Mouse (Mus musculus) stomach, postnatal 0 days (tissue): ENCODE results near the gene Rgs10. TPM values are rescaled to one million over a fixed set of nuclear protein-coding genes. Genes with fewer than 3 reads are reported as not detected.
"Not testable (repeated sequence)": the region's sequence is repeated elsewhere in the genome, so short reads cannot be mapped to it uniquely, and the experiment has no call there.

Experiments used
- ATAC-seq: fragments of 200-750 bp; cut with Nextera tagmentation; 2 replicates; pipeline ENCODE4 v1.8.0; 2017; ENCODE audit not compliant: low FRiP score, low TSS enrichment
- DNase-seq: peaks from one replicate; pipeline ENCODE4 v3.0.0-alpha.2; 2016; ENCODE audit warnings: low spot score
- H3K27ac ChIP-seq: fragments of 300-500 bp; sonication (generic); replicated peaks from 2 replicates; pipeline ENCODE4 v1.5.1; 2014; ENCODE audit warnings: mild to moderate bottlenecking, control low read depth
- H3K27me3 ChIP-seq: fragments of 300-500 bp; sonication (generic); 2 replicates; pipeline ENCODE4 v1.6.1; 2014; ENCODE audit warnings: low read length; ENCODE audit not compliant: control insufficient read depth, insufficient read depth
- H3K36me3 ChIP-seq: fragments of 300-500 bp; sonication (generic); 2 replicates; pipeline ENCODE4 v1.6.1; 2014; ENCODE audit warnings: low read length, mixed read lengths; ENCODE audit not compliant: control insufficient read depth, insufficient read depth
- H3K4me1 ChIP-seq: fragments of 300-500 bp; sonication (generic); replicated peaks from 2 replicates; pipeline ENCODE4 v1.6.1; 2014; ENCODE audit warnings: antibody characterized with exemption; ENCODE audit not compliant: control insufficient read depth, insufficient read depth
- H3K4me2 ChIP-seq: fragments of 300-500 bp; sonication (generic); replicated peaks from 2 replicates; pipeline ENCODE4 v1.6.1; 2014; ENCODE audit warnings: low read depth, mild to moderate bottlenecking, control low read depth, moderate library complexity
- H3K4me3 ChIP-seq: fragments of 300-500 bp; sonication (generic); 2 replicates; pipeline ENCODE4 v1.5.1; 2014; ENCODE audit warnings: low read depth, low read length, control low read depth
- H3K9ac ChIP-seq: fragments of 300-500 bp; sonication (generic); 2 replicates; pipeline ENCODE4 v1.6.1; 2014; ENCODE audit warnings: mild to moderate bottlenecking, low read length, control low read depth, mixed read lengths
- H3K9me3 ChIP-seq: fragments of 300-500 bp; sonication (generic); 2 replicates; pipeline ENCODE4 v1.6.1; 2016; ENCODE audit warnings: low read length; ENCODE audit not compliant: control insufficient read depth
- CTCF ChIP-seq: IDR thresholded peaks from 2 replicates; pipeline ENCODE4 v1.5.1; 2016; ENCODE audit warnings: antibody characterized with exemption, low read depth, mild to moderate bottlenecking, moderate library complexity
- EP300 ChIP-seq: optimal IDR thresholded peaks from 2 replicates; pipeline ENCODE3; 2016; ENCODE audit warnings: antibody characterized with exemption
- WGBS: fragments of 180-500 bp; shearing (Covaris S2); extraction: QIAGEN DNeasy Blood & Tissue Kit; methylation state at CpG from one replicate; pipeline ENCODE4 v1.1.7; 2014; 5-methylcytosine and 5-hydroxymethylcytosine counted together
- polyA plus RNA-seq: library from polyadenylated mRNA; unstranded; fragments of >200 nt; fragmentation: Nextera tagmentation; extraction: Ambion mirVana; gene quantifications from 2 replicates; pipeline ENCODE4 v1.2.1, GENCODE M21; 2015

Rgs10 gene
- polyA plus RNA-seq, 1 experiment from 2014 or later: 24.5 TPM

- no peak overlapping the region for H3K27ac ChIP-seq
- ATAC-seq (peak; percentile 54; the same call in 1 of the 2 replicates), DNase-seq (no peak)
- H3K4me1 ChIP-seq: no peaks in the 10 kb centered on the region
- no peaks in the 10 kb centered on the region for H3K27me3 ChIP-seq
- H3K9ac ChIP-seq: no peak overlapping the region
- H3K4me3 ChIP-seq: no peak overlapping the region
- H3K9me3 ChIP-seq: no peaks in the 10 kb centered on the region
- TF ChIP-seq EP300 (no peak), CTCF (no peak)
- no peaks in the 10 kb centered on the region for H3K36me3 ChIP-seq
- WGBS: 75% methylated on average over 7 of the region's 7 CpGs
- no peak overlapping the region for H3K4me2 ChIP-seq
Observed at GRCm38 (mm10) chr7:128344488-128344887, 74.1 kb downstream of the Rgs10 start.

GRCm38 (mm10) chr7:128342691-128343090 is 75.9 kb downstream of the Rgs10 start:
- not testable (repeated sequence) for ATAC-seq, H3K9ac ChIP-seq, H3K27ac ChIP-seq, H3K4me3 ChIP-seq, H3K4me1 ChIP-seq, DNase-seq, H3K9me3 ChIP-seq, H3K36me3 ChIP-seq, H3K4me2 ChIP-seq, H3K27me3 ChIP-seq
- 89% methylated on average over 7 of the region's 10 CpGs for WGBS

- not testable (repeated sequence) for H3K4me1 ChIP-seq, H3K9me3 ChIP-seq, H3K27ac ChIP-seq, ATAC-seq, H3K4me2 ChIP-seq, H3K4me3 ChIP-seq, H3K27me3 ChIP-seq, H3K9ac ChIP-seq, H3K36me3 ChIP-seq
- 72% methylated on average over 8 of the region's 9 CpGs for WGBS
- DNase-seq: peak; percentile 6
Observed at GRCm38 (mm10) chr7:128340321-128340720, 78.2 kb downstream of the Rgs10 start.

GRCm38 (mm10) chr7:128332896-128333295 is 85.7 kb downstream of the Rgs10 start:
- H3K4me3 ChIP-seq: no peak overlapping the region
- H3K27ac ChIP-seq: no peak overlapping the region
- no peak; the same call in 1 of the 2 replicates for TF ChIP-seq CTCF
- no peak for TF ChIP-seq EP300
- H3K36me3 ChIP-seq: no peaks in the 10 kb centered on the region
- no peak overlapping the region for H3K9ac ChIP-seq
- H3K9me3 ChIP-seq: no peaks in the 10 kb centered on the region
- no peak for DNase-seq
- no peak overlapping the region for H3K4me2 ChIP-seq
- ATAC-seq: no peak
- WGBS: 67% methylated on average over 1 of the region's 1 CpGs
- H3K27me3 ChIP-seq: no peaks in the 10 kb centered on the region
- no peaks in the 10 kb centered on the region for H3K4me1 ChIP-seq

GRCm38 (mm10) chr7:128330981-128331380 is 87.6 kb downstream of the Rgs10 start:
- no peaks in the 10 kb centered on the region for H3K9me3 ChIP-seq
- no peak overlapping the region for H3K9ac ChIP-seq
- no peak overlapping the region for H3K27ac ChIP-seq
- no peaks in the 10 kb centered on the region for H3K4me1 ChIP-seq
- H3K4me2 ChIP-seq: no peak overlapping the region
- WGBS: 66% methylated on average over 9 of the region's 9 CpGs
- no peak overlapping the region for H3K4me3 ChIP-seq
- H3K27me3 ChIP-seq: no peaks in the 10 kb centered on the region
- no peak for ATAC-seq
- DNase-seq: no peak
- no peaks in the 10 kb centered on the region for H3K36me3 ChIP-seq
- TF ChIP-seq CTCF (no peak), EP300 (no peak)

- Histone ChIP-seq H3K36me3 (no peaks in the 10 kb centered on the region), H3K4me3 (no peak overlapping the region), H3K9ac (no peak overlapping the region), H3K4me2 (no peak overlapping the region), H3K27ac (no peak overlapping the region), H3K27me3 (no peaks in the 10 kb centered on the region), H3K9me3 (no peaks in the 10 kb centered on the region), H3K4me1 (0 out of 2 replicates have a peak, but pooled peaks cover 4% of the 10 kb centered on the region)
- no peak for TF ChIP-seq EP300
- no peak for TF ChIP-seq CTCF
- 81% methylated on average over 1 of the region's 1 CpGs for WGBS
- ATAC-seq: no peak
- DNase-seq: peak; percentile 7
Observed at GRCm38 (mm10) chr7:128324977-128325376, 93.6 kb downstream of the Rgs10 start.

Other genes starting within 250 kb of the Rgs10 start
- 0.24 and 0.46 TPM in 2 replicates for gene Cox6a2, start 212.4 kb downstream of the Rgs10 start, polyA plus RNA-seq
- 10.7 and 12.4 TPM in 2 replicates for gene Armc5, start 181.4 kb downstream of the Rgs10 start, polyA plus RNA-seq
- 4.6 and 5.0 TPM in 2 replicates for gene 9130023H24Rik, start 180.7 kb downstream of the Rgs10 start, polyA plus RNA-seq
- 167 and 178 TPM in 2 replicates for gene Tgfb1i1, start 171.9 kb downstream of the Rgs10 start, polyA plus RNA-seq
- 0.63 and 1.0 TPM in 2 replicates for gene Slc5a2, start 153.1 kb downstream of the Rgs10 start, polyA plus RNA-seq
- 17.0 and 19.4 TPM in 2 replicates for gene BC017158, start 120.6 kb downstream of the Rgs10 start, polyA plus RNA-seq
- 12.5 and 13.1 TPM in 2 replicates for gene Tial1, start 43.0 kb upstream of the Rgs10 start, polyA plus RNA-seq
- gene Bag3, start 104.9 kb upstream of the Rgs10 start, polyA plus RNA-seq: 17.7 and 19.2 TPM in 2 replicates
- gene Inpp5f, start 192.6 kb upstream of the Rgs10 start, polyA plus RNA-seq: 12.3 and 12.4 TPM in 2 replicates